Mouse (Mus musculus) midbrain, embryonic 14.5 days (tissue): ENCODE measurements around the gene Pde10a. TPM values are rescaled to one million over a fixed set of nuclear protein-coding genes. Genes with fewer than 3 reads are reported as not detected.

ENCODE experiments used
- ATAC-seq: fragments of 200-750 bp; cut with Nextera tagmentation; 2 replicates; pipeline ENCODE4 v1.8.0; 2017; ENCODE audit warnings: moderate number of reproducible peaks, moderate library complexity; ENCODE audit not compliant: low FRiP score, low TSS enrichment
- DNase-seq: peaks from one replicate; pipeline ENCODE4 v3.0.0-alpha.2; 2015
- H3K27ac ChIP-seq: fragments of 300-500 bp; sonication (generic); replicated peaks from 2 replicates; pipeline ENCODE4 v1.5.1; 2014; ENCODE audit warnings: mild to moderate bottlenecking, low read depth, low read length, moderate library complexity
- H3K27me3 ChIP-seq: fragments of 300-500 bp; sonication (generic); 2 replicates; pipeline ENCODE4 v1.6.1; 2014; ENCODE audit warnings: low read length, control low read depth, mixed read lengths; ENCODE audit not compliant: control insufficient read depth, insufficient read depth
- H3K36me3 ChIP-seq: fragments of 300-500 bp; sonication (generic); 2 replicates; pipeline ENCODE4 v1.6.1; 2014; ENCODE audit warnings: low read length, control low read depth; ENCODE audit not compliant: control insufficient read depth, insufficient read depth
- H3K4me1 ChIP-seq: fragments of 300-500 bp; sonication (generic); 2 replicates; pipeline ENCODE4 v1.6.1; 2014; ENCODE audit warnings: mild to moderate bottlenecking, antibody characterized with exemption, low read length, control low read depth; ENCODE audit not compliant: control insufficient read depth, insufficient read depth
- H3K4me2 ChIP-seq: fragments of 300-500 bp; sonication (generic); 2 replicates; pipeline ENCODE4 v1.6.1; 2014; ENCODE audit warnings: mild to moderate bottlenecking, low read length, moderate library complexity
- H3K4me3 ChIP-seq: fragments of 300-500 bp; sonication (generic); replicated peaks from 2 replicates; pipeline ENCODE4 v1.5.1; 2014; ENCODE audit warnings: low read depth, low read length
- H3K9ac ChIP-seq: fragments of 300-500 bp; sonication (generic); replicated peaks from 2 replicates; pipeline ENCODE4 v1.6.1; 2014; ENCODE audit warnings: mild to moderate bottlenecking, low read length, moderate library complexity
- H3K9me3 ChIP-seq: fragments of 300-500 bp; sonication (generic); 2 replicates; pipeline ENCODE4 v1.6.1; 2016; ENCODE audit warnings: low read length, control low read depth, mixed read lengths; ENCODE audit not compliant: control insufficient read depth
- WGBS: fragments of 180-500 bp; shearing (Covaris S2); extraction: QIAGEN DNeasy Blood & Tissue Kit; methylation state at CpG from one replicate; pipeline ENCODE4 v1.1.7; 2014; 5-methylcytosine and 5-hydroxymethylcytosine counted together
- polyA plus RNA-seq: library from polyadenylated mRNA; unstranded; fragments of >200 nt; fragmentation: Nextera tagmentation; extraction: Ambion mirVana; gene quantifications from 2 replicates; pipeline ENCODE4 v1.2.1, GENCODE M21; 2014

The Pde10a gene
- polyA plus RNA-seq, 1 experiment from 2014 or later: 14.1 TPM

DNA sequence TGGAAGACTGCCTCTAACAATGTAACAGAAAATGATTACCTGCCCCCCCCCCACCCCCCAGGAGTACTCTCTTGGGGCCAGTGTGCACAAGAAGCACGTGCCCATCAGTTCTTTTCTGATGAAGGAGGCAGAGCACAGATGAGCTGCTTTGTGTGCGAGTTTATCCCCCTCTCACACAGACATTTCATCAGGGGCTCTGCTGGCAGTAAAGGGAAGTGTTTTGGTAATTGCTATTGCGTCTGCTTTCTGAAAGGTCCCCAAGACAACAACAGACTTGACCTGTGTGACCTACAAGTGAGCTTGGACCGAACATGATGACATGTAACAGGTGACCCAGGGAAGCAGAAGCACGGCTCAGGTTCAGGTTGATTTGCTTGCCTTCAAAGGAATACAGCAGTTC is 95.2 kb downstream of the Pde10a start:
- H3K9me3 ChIP-seq: no peaks in the 10 kb centered on the region
- 62% methylated on average over 5 of the region's 5 CpGs for WGBS
- H3K27me3 ChIP-seq: no peaks in the 10 kb centered on the region
- H3K4me2 ChIP-seq: no peak overlapping the region
- no peaks in the 10 kb centered on the region for H3K36me3 ChIP-seq
- no peak for DNase-seq
- H3K9ac ChIP-seq: no peak overlapping the region
- no peaks in the 10 kb centered on the region for H3K4me1 ChIP-seq
- no peak for ATAC-seq
- H3K27ac ChIP-seq: no peak overlapping the region
- H3K4me3 ChIP-seq: no peak overlapping the region

DNA sequence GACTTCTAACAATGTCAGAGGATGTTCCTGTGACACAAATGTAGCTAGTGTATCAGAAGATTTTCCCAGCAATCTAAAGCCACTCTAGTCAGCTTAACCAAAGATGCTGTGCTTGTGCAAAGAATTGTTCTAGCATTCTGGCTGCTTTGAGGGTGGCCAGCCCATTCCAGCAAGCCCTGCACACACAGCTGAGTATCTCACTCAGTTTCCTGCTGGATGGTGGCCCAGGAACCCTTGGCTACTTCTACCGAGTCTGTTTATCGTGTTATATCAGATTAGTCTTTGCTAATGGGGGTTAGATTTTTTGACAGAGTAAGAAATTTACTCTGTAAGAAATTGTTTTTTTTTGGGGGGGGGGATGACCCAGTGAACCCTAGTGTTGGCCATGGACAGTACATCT is 95.9 kb downstream of the Pde10a start:
- Histone ChIP-seq H3K27me3 (no peaks in the 10 kb centered on the region), H3K4me3 (no peak overlapping the region), H3K27ac (no peak overlapping the region), H3K9me3 (no peaks in the 10 kb centered on the region), H3K4me1 (no peaks in the 10 kb centered on the region), H3K9ac (no peak overlapping the region), H3K36me3 (no peaks in the 10 kb centered on the region), H3K4me2 (no peak overlapping the region)
- no peak for DNase-seq
- no peak for ATAC-seq
- WGBS: 89% methylated on average over 2 of the region's 2 CpGs

DNA sequence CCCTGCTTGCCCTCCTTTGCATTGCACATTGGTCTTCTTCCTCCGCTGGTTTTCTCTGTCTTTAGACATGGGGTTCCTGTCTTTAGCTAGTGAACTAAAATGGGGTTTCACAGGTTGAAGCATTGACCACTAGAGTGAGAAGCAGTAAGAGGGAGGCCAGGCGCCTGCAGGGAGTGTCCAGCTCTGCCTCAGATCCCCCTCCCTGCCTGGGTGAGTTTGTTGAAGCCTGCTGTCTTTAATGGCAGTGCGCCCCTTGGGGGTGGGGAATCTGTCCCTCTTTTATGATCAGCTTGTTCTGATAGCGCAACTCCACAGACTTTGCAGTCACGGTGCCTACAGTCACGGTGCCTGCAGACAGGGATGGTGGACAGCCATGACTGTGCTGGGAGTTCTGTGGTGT is 96.7 kb downstream of the Pde10a start:
- H3K4me3 ChIP-seq: no peak overlapping the region
- 50% methylated on average over 6 of the region's 6 CpGs for WGBS
- H3K4me2 ChIP-seq: no peak overlapping the region
- no peaks in the 10 kb centered on the region for H3K27me3 ChIP-seq
- no peak overlapping the region for H3K9ac ChIP-seq
- H3K27ac ChIP-seq: no peak overlapping the region
- no peaks in the 10 kb centered on the region for H3K36me3 ChIP-seq
- no peaks in the 10 kb centered on the region for H3K4me1 ChIP-seq
- no peaks in the 10 kb centered on the region for H3K9me3 ChIP-seq
- ATAC-seq (no peak), DNase-seq (no peak)

DNA sequence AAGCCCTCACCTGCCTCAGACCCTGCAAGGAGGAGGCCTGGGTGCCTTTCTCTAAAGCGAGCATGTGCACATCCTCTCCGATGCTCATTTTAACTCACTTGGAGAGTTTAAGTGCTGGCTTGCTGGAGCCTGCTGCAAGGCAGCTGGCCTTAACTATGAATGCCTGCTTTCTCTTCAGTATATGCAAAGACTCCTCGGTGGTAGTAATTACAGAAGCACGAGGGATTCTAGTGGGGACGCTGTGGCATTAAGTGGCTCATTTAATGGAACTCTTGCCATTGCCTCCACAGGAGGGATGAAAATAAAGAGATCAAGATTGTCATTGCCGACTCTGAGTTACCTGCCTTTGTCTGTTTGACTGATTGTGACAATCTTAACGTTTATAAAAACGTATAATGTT is 101.2 kb downstream of the Pde10a start:
- no peak overlapping the region for H3K4me3 ChIP-seq
- H3K36me3 ChIP-seq: no peaks in the 10 kb centered on the region
- 54% methylated on average over 8 of the region's 8 CpGs for WGBS
- no peak overlapping the region for H3K4me2 ChIP-seq
- no peaks in the 10 kb centered on the region for H3K9me3 ChIP-seq
- no peaks in the 10 kb centered on the region for H3K4me1 ChIP-seq
- H3K27ac ChIP-seq: no peak overlapping the region
- H3K9ac ChIP-seq: no peak overlapping the region
- H3K27me3 ChIP-seq: no peaks in the 10 kb centered on the region
- ATAC-seq (no peak), DNase-seq (no peak)

DNA sequence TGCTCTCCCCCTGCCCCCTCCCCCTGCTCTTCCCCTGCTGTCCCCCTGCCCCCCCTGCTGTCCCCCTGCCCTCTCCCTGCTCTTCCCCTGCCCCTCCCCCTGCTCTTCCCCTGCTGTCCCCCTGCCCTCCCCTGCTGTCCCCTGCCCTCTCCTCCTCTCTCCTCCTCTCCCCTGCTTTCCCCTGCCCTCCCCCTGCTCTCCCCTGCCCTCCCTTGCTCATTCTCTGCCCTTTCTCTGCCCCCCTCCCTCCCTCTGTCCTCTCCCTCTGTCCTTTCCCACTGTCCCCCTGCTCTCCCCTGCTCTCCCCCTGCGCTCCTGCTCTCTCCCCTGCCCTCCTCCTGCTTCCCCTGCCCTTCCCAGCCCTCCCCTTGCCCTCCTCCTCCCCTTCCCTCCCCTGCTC is 106.5 kb downstream of the Pde10a start:
- no peaks in the 10 kb centered on the region for H3K27me3 ChIP-seq
- H3K9me3 ChIP-seq: no peaks in the 10 kb centered on the region
- no peak overlapping the region for H3K4me3 ChIP-seq
- no peak overlapping the region for H3K9ac ChIP-seq
- no peaks in the 10 kb centered on the region for H3K36me3 ChIP-seq
- no peak overlapping the region for H3K4me2 ChIP-seq
- WGBS: 80% methylated on average over 1 of the region's 1 CpGs
- DNase-seq (no peak), ATAC-seq (no peak)
- no peak overlapping the region for H3K27ac ChIP-seq
- peaks cover 6% of the 10 kb centered on the region; the same call in 1 of the 2 replicates for H3K4me1 ChIP-seq

DNA sequence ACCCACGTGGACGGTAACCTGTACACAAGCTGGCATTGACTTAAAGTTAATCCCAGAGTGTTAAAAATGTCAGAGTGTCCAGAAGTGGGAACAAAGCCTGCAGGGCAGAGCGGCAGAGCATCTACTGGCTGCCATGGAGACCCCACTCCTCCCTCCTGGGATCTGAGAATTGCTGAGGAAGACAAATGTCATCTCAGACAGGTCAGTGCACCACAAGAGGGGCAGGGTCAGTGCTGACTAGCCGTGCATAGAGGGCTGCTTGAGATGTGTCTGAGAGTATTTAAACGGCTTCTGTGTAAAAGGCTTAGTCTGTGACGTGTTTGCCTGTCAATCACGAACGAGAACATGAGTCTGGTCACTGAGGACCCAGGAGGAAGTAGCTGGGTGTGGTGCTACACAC is 108.4 kb downstream of the Pde10a start:
- no peaks in the 10 kb centered on the region for H3K36me3 ChIP-seq
- H3K9me3 ChIP-seq: no peaks in the 10 kb centered on the region
- no peak overlapping the region for H3K4me2 ChIP-seq
- 15% methylated on average over 8 of the region's 8 CpGs for WGBS
- no peak overlapping the region for H3K27ac ChIP-seq
- DNase-seq: no peak
- no peak for ATAC-seq
- no peak overlapping the region for H3K4me3 ChIP-seq
- H3K9ac ChIP-seq: no peak overlapping the region
- peaks cover 6% of the 10 kb centered on the region; the same call in 1 of the 2 replicates for H3K4me1 ChIP-seq
- no peaks in the 10 kb centered on the region for H3K27me3 ChIP-seq

DNA sequence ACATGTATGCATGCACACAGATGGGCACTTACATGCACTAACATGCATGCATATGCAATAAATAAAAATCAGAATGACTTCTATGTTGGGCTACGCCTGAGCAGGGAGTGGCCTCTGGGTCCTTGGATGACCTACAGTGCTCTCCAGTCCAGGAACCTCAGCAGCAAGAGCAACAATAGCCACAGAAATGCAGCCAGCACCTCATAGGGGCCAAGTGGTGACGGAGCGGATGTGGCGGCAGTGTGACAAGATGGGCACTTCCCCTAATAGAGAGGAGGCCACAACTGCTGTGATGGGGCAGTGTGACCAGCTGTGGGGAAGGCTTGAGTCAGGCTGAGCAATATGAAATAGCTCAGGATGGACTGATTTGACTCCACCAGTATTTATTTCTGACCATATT is 109.3 kb downstream of the Pde10a start:
- Histone ChIP-seq H3K36me3 (no peaks in the 10 kb centered on the region), H3K27ac (no peak overlapping the region), H3K4me3 (no peak overlapping the region), H3K27me3 (no peaks in the 10 kb centered on the region), H3K9me3 (no peaks in the 10 kb centered on the region), H3K9ac (no peak overlapping the region), H3K4me2 (no peak overlapping the region), H3K4me1 (peaks cover 6% of the 10 kb centered on the region; the same call in 1 of the 2 replicates)
- 89% methylated on average over 4 of the region's 4 CpGs for WGBS
- no peak for ATAC-seq
- DNase-seq: no peak

DNA sequence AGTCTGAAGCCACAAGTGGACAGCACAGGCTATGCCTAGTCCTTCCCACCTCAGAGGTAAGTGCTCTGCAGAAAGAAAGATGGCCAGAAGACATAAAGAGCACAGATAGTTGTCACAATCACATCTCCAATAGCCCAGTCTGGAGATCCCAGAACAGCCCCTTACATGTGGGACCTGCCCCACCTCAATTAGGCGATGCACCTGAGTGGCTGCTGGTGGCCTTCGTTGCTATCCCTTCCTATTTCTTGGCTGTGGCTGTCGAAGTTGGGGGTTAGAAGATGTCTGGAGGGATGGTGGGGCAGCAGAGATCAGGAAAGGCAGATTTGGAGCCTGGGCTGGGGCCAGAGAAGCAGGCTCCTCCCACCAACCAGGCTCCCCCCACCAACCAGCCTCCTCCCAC is 111.1 kb downstream of the Pde10a start:
- H3K27ac ChIP-seq: no peak overlapping the region
- no peaks in the 10 kb centered on the region for H3K9me3 ChIP-seq
- H3K36me3 ChIP-seq: no peaks in the 10 kb centered on the region
- H3K4me3 ChIP-seq: no peak overlapping the region
- H3K9ac ChIP-seq: no peak overlapping the region
- no peaks in the 10 kb centered on the region for H3K27me3 ChIP-seq
- DNase-seq (no peak), ATAC-seq (no peak)
- no peak overlapping the region for H3K4me2 ChIP-seq
- peaks cover 6% of the 10 kb centered on the region; the same call in 1 of the 2 replicates for H3K4me1 ChIP-seq
- WGBS: 63% methylated on average over 3 of the region's 3 CpGs

DNA sequence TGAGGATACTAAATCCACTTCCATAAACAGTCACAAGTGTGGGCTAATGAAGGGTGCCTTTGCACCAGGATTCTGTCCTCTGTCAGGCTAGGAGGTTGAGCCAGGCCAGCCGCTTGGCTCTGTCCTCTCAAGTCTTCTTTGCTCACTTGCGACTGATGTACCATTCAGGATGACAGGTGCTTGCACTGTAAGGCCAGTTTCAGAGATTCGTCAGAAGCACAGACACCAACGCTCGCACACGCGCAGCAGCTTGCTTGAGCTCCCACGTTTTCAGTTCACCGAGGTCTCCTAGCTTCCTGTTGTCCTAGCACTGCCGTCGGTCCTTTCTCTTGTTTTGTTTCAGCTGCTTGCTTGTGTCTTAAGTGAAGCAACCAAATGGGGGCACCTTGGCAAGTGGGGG is 111.5 kb downstream of the Pde10a start:
- no peak for DNase-seq
- 81% methylated on average over 11 of the region's 11 CpGs for WGBS
- H3K4me3 ChIP-seq: no peak overlapping the region
- H3K36me3 ChIP-seq: no peaks in the 10 kb centered on the region
- H3K4me2 ChIP-seq: no peak overlapping the region
- no peaks in the 10 kb centered on the region for H3K9me3 ChIP-seq
- no peaks in the 10 kb centered on the region for H3K27me3 ChIP-seq
- no peak overlapping the region for H3K9ac ChIP-seq
- H3K4me1 ChIP-seq: peaks cover 6% of the 10 kb centered on the region; the same call in 1 of the 2 replicates
- ATAC-seq: no peak
- no peak overlapping the region for H3K27ac ChIP-seq
